Mouse (Mus musculus) kidney, postnatal 25 days (tissue): Measurements from ENCODE around the gene Ywhah.
"Not testable (repeated sequence)": the region's sequence is repeated elsewhere in the genome, so short reads cannot be mapped to it uniquely, and the experiment has no call there.

ENCODE experiments used
- DNase-seq, 2 experiments: peaks; one replicate each; pipeline ENCODE4 v3.0.0; 2021; ENCODE audit warnings: mixed read lengths in 2 of 2

Gene Ywhah

DNA sequence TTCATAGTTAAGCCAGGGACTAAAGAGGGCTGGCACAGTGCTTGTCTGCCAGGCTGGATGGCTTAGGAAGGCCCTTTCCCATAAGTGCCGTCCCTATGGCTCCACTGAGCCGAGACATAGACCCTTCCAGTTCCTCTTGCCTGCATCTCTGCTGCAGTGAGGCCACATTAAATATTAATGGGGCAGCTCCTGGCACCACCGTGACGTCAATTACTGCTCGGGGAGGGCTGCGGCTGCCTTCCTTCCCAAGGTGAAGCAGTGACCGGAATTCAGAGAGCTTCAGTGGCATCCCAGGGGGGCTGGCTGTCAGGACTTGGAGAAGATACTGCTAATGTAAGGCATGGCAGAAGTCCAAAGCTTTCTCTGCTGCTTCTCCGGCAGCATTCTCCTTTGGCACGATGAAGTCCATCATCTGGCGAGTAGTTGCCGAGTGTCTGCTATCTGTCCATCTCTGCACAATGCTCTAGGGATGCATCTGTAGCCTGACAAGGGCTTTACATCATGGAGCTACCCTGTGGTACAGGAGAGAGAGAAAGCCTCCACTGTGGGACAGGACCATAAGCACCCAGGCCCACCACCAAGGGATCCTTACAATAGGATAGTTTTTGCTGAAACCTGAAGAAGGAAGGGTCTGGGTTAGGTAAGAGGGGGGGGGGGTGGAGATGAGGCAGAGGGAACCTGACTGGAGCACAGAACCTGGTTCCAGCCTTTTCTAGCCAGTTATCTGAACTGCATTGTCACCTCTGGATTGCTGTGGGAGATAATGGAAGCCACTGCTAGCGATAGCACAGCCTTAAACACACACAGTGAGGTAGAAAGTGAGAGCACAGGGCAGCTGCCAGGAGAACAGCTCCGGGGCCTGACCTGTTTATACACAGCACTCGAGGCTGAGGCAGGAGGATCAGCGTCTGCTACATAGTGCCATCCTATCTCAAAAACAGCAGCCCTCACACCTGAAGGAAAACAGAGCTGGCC lies 7.2 kb upstream of the Ywhah start:
- peak; percentile 40 to 57 for DNase-seq

DNA sequence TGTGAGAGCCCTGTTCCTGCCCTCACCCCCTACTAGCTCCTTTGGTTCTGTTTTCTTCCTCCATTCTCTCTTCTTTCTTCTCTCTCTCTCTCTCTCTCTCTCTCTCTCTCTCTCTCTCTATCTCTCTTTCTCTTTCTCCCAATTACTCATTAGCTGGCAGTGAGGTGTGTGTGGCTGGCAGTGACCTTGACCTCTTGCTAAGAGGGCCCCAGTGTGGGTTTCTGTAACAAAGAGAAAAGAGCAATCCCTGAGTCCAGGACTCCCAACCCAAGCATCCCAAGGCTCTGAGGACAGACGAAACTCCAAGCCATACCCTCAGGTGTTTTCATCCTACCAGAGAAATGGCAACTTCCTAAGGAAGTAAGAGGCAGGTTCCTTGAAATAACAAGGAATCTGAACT lies 4.5 kb upstream of the Ywhah start:
- DNase-seq, result no peak

DNA sequence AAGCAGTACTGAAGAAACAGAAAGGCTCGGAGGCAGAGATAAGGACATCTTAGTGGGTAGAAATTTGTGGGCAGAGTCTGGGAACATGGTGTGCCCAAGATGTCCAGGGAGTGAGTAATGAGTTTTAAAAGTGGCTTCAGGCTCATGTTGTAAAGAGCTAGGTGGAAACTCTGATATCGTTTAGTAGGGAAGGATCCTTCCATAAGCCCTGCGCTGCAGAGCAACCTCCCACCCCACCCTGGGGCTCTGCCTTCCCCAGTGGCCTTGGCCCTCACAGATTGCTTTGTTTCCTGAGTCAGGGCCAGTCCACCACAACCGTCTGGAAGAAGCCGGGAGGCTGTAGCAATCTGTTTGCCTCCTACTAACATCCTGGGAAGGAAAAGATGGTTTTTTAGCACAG lies 3.0 kb upstream of the Ywhah start:
- DNase-seq, result no peak

DNA sequence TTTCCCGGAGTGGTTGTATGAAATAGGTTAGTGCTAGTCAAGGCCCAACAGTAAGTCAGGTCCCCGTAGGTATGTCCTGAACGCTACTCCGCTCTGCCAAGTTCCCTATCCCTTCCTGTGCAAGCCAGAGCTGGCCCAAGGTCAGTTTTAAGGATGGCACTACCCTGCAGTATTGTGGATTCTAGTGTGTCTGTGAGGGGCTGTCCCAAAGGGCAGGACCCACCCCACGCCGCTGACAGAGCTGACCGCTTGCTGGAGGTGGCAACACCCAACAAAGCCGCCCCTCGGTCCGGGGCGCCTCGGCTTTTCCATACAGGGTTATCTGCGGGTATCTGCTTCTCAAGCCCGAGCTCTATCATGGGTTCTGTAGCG lies 441 bp upstream of the Ywhah start:
- DNase-seq, result no peak

DNA sequence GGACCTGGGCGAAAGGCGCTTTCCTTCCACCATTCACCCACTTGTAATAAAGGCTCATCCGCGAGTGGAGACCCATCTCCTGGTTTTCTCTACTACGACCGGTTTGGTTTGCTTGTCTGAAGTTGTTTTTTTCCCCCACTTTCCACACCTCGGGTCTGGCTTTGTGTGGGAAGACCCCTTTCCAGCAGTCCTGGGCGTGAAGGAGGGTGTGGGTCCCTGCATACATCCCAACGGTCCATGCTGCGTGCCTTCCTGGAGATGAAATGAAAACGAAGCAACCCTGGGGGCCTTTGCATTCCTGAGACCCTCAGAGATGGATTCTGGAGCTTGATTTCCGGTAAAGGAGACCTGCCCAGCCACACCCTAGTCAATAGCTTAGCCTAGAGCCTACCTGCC lies 808 bp downstream of the Ywhah start:
- DNase-seq, result no peak

DNA sequence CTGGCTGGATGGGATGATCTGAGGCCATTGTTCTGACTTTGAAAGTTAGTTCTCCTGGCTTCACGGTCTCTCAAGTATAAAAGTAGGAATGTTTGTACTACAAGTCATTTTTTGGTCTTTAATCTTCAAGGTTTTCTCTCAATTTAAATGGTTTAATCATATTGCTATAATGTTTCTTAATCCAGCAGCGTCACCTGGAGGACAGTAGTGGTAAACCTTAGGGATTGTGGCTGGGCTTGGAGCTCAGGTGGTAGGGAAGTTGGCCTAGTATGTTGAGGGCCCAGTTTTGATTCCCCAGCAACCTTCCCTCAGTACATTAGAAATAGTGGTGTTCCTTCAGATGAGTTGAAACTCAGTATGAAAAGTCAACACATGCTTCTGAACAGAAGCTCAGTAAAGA lies 3.0 kb downstream of the Ywhah start:
- peak in 1 of 2 experiments; percentile 51 for DNase-seq

DNA sequence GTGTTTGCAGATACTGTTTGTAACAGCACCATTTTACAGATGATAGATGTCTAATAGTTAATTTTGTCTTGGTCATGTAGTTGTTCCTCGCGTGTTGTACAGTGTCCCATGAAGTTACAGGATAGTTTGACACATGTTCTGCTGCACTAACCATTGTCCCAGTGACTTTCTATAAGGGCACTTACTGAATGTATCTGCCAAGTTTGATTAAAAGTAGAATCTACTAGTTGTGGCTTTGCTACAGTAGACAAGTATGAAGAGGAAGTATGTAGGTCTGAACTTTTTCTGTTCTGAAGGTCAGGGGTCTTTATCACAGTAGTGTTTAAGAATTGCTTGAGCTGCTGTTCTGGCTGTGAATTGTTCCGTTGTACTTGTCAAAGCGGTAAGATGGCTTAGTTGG lies 4.7 kb downstream of the Ywhah start:
- DNase-seq, result no peak

DNA sequence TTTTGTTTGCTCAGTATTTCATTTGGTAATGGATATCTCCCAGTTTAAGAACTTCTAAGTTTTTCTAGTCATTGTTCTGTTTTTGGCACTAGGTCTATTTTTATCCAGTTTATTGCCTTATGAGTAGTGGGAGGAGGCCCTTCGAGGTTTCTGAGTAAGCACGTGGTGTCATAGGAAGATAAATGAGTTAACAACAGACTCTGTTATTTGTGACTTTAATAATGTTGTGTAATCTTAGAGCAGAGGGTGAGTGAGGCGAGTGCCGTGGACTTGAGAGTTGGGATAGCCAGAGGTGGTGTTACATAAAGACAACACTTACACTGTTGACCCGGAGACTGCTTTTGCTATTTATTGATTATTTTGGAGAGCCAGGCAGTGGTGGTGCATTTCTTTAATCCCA lies 5.9 kb downstream of the Ywhah start:
- DNase-seq, result no peak

DNA sequence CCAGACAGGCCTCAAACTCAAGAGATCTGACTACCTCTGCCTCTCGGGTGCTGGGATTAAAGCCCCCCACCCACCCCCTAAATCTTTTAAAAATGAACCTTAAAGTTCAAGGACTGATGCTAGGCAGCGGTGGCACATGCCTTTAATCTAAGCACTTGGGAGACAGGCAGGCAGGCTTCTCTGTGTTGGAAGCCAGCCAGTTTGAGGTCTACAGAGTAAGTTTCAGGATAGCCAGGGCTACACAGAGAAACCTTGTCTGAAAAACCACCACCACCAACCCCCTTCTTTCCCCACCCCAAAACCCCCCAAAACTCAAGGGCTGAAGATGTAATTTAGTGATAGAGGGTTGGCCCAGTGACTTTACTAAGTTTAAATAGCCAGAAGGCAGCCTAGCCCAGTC lies 10.0 kb downstream of the Ywhah start:
- no peak for DNase-seq

DNA sequence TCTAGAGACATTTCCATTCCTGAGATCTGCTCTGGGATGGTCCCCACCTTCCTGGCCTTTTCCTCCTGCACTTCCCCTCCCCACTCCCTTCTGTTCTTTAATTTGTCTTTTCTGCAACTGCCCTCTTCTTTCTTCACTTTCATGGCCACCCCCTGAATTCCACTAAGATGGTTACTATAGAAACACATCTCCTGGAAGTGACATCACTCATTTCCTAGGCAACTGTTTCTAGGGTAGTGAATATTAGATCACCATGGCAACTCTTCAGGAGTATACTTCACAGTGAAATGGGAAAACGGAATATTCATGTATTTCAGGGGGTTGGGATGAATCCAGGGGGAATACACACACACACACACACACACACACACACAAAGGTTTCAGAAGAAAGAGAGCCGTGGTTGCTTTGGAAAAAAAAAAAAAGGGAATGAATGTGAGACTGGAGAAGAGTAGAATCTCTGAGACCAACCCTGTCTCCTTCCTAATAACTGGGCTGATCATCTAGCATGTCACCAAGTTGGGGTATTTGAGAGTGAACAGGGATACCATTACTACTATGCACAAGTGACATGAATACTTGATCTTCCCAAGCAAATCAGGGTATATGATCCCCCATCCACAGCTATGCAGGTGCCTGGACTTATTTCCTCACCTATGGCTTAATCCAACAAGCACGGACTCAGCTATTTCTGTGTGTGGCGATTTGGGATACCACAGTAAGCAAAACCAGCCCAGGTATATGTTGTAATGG lies 12.0 kb downstream of the Ywhah start:
- DNase-seq, result no peak

DNA sequence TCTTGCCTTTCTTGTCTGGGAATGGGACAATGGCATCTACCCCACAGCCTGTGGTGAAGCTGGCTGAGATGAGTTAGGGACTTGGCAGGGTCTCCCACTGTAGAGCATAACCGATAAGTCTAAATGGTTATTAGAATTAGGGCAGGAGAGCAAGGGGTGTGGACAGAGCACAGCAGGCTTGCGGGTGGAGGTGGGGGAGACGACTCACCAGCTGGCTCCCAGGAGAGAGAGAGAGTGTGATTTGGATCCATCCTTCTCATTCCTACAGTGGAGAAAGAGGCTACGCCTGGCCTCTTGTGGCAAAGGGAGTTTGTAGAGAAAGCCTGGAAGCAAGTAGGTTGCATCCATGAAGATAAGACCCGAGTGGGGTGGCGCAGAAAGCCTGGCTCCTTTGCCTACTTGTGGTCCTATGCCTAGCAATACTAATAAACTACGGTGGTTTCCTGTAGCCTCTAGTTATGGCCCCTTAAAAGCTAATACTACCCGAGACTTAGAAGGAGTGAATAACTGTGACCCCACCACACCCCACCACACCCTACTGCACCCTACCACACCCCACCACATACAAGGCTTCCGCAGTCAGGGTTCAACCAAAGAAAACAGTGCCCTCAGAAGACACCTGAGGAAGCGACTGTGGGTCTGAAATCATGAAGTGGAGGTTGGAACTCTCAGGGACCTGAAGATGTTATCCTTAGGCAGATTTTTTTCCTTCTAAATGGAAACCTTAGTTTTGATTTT lies 13.6 kb downstream of the Ywhah start:
- no peak for DNase-seq

DNA sequence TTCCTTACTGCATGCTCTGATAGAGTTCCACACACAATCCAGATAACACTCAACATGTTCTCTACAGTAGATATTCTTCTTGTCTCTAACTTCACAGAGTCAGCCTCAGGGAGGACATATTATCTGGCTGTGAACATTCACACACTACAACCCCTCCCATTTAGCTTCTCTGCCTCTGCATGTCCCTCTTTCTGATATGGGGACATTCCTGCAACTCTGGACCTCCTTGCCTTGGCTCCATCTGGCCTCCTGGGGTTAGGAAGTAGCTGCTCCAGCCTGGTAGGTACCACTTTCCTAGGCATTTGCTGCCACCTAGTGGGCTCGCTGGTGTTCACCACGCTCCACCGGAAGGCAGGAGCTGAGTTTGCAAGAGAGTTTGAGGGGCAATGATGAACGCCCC lies 14.5 kb downstream of the Ywhah start:
- peak; percentile 86 to 90 for DNase-seq

DNA sequence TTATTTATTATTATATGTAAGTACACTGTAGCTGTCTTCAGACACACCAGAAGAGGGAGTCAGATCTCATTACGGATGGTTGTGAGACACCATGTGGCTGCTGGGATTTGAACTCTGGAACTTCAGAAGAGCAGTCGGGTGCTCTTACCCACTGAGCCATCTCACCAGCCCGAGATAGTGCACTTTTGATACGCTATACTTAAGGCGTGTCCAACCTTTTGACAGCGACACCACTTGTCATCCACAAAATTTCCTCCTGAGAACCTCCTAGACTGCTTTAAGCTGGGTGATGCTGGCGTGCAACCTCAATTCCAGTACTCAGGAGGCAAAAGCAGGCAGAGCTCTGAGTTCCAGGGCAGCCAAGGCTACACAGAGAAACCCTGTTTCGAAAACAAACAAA lies 15.0 kb downstream of the Ywhah start:
- not testable (repeated sequence) for DNase-seq

DNA sequence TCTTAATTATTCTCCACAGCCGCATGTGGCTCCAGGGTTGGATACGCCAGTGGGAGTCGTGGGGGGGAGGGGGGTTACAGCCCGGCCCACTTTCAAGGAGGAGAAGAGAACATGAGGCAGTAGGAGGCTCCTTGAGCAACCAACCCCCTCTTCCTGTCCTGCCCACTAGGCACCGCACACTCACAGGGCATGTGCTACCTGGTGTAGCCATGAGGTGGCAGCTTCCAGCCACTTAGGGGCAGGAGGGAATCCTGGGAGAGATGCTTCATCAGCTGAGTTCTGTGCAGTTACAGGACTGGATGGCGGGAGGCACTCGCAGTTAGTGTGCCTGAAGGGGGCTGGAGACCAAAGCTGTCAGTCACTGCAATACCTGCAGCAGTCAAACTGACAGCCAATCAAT lies 15.5 kb downstream of the Ywhah start:
- DNase-seq, result peak; percentile 39 to 68

DNA sequence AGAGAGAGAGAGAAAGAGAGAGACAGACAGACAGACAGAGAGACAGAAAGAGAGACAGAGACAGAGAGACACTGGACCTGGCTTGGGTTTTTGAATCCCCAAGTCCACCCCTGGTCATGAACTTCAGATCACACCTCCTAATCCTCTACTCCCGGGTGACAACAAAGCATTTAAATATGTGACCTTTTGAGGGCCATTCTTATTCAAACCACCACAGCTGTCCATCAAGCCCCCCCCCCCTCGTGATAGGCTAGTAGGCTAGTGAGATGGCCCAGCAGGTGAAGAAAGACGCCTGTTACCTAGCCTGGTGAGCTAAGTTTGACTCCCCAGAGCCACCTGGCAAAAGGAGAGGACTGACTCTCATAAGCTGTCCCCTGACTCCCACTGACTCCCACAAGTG lies 16.3 kb downstream of the Ywhah start:
- DNase-seq, result no peak

DNA sequence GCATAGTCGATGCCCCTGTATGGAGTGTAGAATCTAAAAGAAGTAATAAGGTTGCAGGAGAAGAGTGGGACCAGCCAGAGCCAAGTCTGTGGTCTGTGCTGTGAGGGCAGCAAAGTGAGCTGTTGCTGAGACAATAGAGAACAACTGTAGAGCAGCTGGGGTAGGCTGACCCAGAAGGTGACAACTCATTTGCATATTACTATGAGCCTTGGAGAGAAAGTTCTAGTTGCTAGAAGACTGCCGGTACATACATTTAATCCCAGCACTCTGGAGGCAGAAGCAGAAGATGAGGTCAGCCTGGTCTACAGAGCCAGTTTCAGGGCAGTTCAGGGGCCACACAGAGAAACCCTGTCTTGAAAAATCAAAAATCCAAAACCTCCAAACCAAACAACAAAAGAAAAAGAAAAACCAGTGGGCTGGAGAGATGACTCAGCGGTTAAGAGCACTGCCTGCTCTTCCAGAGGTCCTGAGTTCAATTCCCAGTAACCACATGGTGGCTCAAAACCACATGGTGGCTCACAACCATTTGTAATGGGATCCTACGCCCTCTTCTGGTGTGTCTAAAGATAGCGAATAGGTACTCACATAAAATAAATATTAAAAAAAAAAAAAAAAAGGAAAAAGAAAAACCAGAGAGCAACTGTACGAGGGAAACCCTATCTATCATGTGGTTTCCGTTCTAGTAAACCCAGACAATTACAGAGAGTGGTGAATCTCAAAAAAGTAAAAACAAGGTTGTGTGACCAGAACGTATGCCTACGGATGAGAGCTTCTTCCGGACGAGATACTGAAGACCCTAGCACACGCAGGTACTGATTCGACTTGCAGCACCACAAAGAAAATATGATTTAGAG lies 20.3 kb downstream of the Ywhah start:
- no peak for DNase-seq

DNA sequence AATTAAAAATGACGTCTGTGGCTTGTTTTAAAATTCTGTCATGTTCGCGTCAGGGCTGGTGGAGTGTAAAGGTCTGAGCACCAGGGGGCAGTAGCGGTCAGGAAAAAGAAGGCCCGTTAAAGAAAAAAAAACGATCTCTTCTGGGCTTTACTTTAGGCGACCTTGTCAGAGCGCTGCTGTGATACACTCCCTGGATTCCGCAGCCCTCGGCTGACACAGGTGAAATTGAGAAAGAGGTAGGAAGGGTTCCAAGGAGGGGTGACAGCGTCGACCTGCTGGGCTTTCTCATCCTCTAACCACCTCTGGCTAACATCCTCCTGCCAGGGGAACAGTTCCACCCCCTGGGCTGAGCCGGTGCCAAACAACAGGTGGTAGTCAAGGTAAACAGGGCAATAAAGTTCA lies 20.9 kb downstream of the Ywhah start:
- DNase-seq, result peak; percentile 76 to 85

DNA sequence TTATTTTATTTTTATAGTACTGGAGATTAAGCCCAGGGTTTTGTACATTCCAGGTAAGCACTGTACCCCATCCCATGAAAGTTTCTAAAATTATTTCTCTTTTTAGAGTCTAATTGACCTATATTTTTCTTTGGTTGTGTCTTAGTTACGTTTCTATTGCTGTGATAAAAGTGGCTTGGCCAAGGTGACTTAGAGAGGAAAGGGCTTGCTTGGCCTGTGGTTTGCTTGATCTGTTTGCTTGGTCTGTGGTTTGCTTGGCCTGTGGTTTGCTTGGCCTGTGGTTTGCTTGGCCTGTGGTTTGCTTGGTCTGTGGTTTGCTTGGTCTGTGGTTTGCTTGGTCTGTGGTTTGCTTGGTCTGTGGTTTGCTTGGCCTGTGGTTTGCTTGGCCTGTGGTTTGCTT lies 22.1 kb downstream of the Ywhah start:
- DNase-seq, result not testable (repeated sequence)

DNA sequence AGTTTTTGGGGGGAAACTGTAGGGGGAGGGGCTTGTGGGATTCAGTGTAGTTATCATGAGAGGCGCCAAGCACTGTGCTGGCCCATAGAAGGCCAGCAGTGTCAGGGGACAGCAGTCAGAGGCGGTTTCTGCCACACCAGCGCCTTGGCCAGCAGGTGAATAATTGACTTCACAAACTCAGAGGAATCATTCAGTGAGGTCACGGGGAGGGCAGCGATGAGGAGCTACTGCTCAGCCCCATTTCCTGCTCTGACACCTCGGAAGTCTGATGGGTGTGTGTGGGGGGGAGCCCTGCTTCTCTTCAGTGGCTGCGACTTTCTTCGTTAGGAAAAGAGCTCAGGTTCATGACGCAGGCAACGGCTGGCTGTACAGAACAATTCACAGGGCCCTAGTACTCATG lies 24.8 kb downstream of the Ywhah start:
- DNase-seq, result peak; percentile 79 to 91

DNA sequence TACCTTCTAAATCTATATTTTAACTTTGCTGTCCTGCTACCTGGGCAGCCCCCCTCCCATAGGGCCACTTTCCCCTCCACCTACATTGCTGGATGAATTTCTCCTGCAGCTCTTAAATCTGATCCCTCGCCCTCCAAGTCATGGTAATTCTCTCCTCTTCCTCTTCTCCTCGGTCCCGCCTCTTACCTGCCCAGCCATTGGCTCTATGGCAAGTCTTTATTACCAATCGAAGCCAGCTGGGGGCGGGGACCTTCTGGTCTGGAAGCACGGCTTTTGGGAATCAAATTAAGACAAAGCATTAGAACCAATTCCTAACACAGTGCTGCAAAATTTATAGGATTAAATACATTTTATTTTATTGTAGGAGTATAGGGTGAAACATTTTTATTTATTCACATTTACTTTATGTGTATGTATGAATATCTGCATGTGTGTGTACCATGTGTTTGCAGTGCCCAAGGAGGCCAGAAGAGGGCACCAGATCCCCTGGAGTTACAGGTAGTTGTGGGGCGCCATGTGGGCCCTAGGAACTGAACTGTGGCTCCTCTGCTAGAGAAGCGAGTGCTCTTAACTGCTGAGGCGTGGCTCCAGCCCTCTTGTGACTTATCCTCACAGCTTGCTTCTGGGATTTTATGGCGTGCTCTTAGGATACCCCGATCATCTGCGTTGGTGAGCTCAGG lies 26.2 kb downstream of the Ywhah start:
- DNase-seq, result peak; percentile 41 to 60

DNA sequence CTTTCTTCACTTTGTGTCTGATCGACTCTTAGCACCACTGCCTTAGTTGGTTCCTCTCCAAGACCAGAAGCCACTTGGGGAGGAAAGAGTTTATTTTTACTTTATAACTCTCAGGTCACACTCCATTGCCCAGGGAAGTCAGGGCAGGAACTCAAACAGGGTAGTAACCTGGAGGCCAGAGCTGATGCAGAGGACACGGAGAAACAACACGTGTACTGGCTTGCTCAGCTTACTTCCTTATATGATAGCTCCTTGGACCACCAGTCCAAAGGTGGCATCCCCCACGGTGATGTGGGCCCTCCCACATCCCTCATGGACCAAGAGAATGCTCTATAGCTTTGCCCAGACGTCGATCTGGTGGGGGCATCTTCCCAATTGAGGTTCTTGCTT lies 26.7 kb downstream of the Ywhah start:
- DNase-seq, result peak; percentile 48 to 85
